Mouse (Mus musculus) heart, postnatal 10 days (tissue): ENCODE measurements at regions not wholly inside any gene's neighbourhood (a gene's known extent, or its start where the extent isn't known, plus 50 kb on each side); places are given as distances from the start of the nearest gene placed in this dataset.

Source experiments
- DNase-seq, 2 experiments: peaks; one replicate each; pipeline ENCODE4 v3.0.0; 2021
- intact Hi-C: fragments of 180-260 bp; cut with DNase I; formaldehyde crosslinking; loops from one replicate; pipeline ENCODE4 v1.15.1; 2025

DNA sequence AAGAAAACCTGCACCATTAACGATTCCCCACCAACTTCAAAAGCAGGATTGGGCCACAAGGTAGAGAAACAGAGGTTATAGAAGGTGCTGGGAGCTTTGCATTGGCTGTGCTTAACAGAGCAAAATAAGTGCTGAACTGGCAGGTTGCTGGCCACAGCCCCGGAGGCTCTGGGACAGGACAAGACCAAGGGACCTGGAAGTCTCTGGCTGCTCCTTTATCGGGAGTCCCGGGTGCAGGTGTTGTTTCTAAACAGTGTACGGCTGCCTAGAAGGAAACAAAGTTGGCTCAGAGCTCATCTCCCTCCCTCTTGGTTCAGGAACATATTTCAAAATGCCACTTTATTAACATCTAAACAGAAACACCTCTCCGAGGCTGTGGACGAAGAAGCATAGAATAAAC lies 2250.0 kb upstream of the Gm7489 start:
- intact Hi-C loops: no loop called here
- DNase-seq: no peak

GRCm38 (mm10) chr15:51635129-51635920 lies 2249.4 kb upstream of the Gm7489 start:
- no peak for DNase-seq
- intact Hi-C loops: no loop called here

DNA sequence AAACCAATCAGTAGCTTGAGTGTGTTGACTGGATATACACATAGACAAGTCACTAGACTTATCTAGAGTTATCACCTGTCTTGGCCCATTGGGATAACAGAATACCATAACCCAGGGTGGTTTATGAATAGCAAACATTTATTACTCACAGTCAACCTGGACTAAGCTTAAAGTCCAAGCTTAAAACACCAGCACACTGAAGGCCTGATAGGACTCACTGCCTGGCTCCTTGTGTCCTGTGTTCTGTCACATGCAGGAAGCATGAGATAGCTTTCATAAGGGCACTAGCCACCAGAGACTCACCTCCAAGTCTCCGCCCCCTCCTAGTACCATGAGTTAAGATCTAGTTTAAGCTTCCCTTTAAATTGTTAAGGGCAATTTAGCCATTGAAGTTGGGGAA lies 2247.1 kb upstream of the Gm7489 start:
- DNase-seq: no peak
- intact Hi-C loops: no loop called here

DNA sequence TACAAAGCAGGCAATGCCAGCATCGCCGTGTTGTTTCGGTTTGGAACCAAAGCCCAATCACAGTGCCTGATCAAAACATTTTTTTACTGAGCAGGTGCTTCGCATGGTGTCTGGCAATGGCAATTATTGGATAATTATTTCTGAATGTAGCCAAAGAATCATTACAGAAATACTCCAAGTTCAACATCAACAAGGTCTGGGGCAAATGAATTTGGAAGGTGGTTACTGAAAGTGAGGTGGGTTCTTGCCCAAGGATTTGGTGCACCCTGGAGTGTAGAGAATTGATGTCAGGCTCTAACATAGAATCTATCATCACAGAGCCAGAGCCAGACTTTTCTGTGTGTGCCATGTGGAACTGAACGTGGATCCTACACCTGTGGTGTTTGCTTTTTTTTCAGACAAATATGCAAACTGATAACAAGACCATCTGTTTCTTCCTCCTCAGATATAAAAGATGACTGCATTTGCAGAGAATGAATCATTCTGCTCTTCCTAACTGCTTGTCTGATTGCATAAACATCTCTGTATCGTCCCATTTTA lies 2240.9 kb upstream of the Gm7489 start:
- intact Hi-C loops: no loop called here
- DNase-seq: no peak

DNA sequence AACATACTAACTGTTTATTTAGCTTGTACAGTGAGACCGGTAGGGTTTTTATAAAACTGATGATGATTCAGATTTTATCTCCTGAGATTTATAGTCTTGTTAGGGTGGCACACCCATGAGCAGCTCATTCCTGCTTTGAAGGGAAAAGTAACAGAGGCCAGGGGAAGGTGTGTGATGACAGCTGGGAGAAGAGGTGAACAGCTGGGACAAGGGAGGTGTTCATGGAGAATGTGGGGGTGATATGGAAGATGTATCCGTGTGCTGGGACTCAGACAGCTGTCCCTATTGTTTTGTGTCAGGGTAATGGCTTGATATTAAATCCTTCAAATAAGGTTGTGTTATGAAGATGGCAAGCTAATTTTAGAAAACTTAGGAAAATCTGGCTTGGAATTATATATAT lies 2238.4 kb upstream of the Gm7489 start:
- no peak for DNase-seq
- intact Hi-C loops: no loop called here

GRCm38 (mm10) chr15:51652497-51652896 lies 2232.2 kb upstream of the Gm7489 start:
- intact Hi-C loops: no loop called here
- DNase-seq: no peak

DNA sequence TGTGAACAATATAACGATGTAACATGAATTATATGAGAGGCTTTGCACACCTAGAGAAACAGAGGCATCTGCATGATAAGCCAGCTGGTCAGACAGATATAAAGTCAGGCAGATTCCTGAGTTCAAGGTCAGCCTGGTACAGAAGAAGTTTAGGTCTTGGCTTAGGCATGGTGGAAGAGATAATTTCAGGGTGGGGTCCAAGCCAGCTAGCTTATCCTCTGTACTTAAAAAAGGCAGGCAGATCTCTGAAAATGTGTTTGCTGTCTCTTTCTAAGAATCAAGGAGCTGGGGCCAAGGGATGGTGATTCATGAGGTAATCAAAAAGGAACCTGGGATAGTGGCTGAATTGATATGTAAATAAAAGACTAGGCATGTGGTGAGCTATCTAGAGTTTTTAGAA lies 2227.1 kb upstream of the Gm7489 start:
- intact Hi-C loops: no loop called here
- no peak for DNase-seq

DNA sequence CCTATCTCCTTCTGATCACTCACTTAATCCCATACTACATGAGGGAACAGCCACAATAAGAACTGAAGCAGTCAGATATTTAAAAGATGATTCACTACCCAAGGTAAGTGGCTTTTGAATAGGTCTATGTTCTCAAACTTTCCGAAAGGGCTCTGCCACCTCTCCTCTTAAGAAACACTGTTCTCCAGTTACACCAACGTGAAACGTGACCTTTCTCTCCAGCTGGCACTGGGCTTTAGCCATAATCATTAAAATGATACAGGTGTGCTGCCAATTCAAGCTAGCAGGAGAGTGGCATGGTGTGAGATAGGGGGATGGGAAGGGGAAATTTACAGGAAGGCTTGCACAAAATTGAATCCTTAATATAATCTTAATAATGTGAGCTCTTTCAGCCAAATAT lies 2216.4 kb upstream of the Gm7489 start:
- no peak for DNase-seq
- intact Hi-C loops: no loop called here

GRCm38 (mm10) chr15:51671667-51672372 lies 2212.9 kb upstream of the Gm7489 start:
- no peak for DNase-seq
- intact Hi-C loops: no loop called here

- intact Hi-C loops: no loop called here
- no peak for DNase-seq
These were observed 2211.2 kb upstream of the Gm7489 start for GRCm38 (mm10) chr15:51673483-51673882.

GRCm38 (mm10) chr15:51675291-51675690 lies 2209.4 kb upstream of the Gm7489 start:
- intact Hi-C loops: no loop called here
- no peak for DNase-seq

GRCm38 (mm10) chr15:51676694-51677093 lies 2208.0 kb upstream of the Gm7489 start:
- intact Hi-C loops: no loop called here
- no peak for DNase-seq

GRCm38 (mm10) chr15:51677266-51677665 lies 2207.4 kb upstream of the Gm7489 start:
- DNase-seq: no peak
- intact Hi-C loops: no loop called here

DNA sequence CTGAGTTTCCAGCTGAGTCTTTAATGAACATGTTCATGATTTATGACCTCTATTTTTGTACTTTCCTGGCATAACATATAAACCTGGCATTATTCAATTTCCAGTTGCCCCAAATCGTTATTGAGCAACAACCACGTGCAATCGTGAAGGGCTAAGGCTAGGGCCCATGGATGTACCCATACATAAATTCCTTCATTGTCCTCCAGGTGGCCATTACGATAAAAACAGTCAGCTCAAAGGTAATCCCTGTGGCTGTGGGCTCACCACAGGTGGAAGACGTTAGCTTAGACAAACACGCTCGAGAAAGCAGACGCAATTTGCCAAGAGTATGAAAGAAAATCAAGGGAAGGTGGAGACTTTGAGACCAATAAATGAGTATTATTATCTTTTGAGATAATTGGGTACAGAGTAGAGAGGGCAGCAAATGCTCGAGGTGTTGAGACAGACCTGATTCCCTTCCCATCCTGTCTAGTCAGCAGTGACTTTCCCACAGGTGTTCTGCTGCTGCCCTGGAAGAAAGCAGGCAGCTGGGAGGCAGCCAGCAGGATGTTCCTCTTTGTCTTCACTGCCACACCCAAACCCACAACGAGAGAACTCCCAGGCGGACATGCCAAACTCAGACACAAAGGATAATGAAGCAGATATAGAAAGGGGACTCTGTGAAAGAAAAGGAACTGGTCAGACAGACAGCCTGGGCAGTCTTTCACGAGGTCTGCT lies 2205.4 kb upstream of the Gm7489 start:
- intact Hi-C loops: no loop called here
- DNase-seq: no peak

DNA sequence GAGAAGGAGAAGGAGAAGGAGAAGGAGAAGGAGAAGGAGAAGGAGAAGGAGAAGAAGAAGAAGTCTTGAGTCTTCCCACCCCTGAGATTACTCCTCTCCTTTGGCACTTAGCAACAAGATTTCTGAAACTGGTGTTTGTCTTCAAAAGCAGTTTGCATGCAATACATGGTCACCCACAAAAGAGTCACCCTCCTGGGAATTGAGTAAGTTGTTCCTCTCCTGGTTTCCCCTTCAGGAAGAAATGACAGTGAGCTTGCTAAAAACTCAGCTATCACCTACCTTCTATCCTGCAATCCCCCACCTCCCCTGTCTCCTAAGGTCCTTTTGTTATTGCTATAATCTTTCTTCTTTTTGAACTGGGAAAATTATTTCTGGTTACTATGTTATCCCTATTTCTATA lies 2204.2 kb upstream of the Gm7489 start:
- intact Hi-C loops: no loop called here
- DNase-seq: no peak

DNA sequence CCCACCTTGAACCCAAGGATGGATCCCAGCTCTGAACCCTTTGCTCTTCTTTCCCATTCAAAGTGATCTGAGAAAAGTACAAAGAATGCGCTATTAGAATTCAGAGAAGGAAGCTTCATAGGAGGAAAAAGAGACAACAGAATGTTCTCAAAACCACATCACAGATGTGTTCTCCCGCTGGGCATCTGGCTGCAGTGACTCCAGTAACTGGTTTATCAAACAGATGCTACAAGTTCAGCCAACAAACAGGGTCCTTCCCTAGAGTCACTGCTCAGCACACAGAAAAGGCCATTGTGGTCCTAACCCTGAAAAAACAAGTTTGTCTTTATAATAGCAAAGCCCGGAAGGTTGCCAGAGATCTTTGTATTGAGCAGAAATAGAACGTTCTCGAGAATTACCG lies 2203.5 kb upstream of the Gm7489 start:
- DNase-seq: no peak
- intact Hi-C loops: no loop called here

- intact Hi-C loops: no loop called here
- no peak for DNase-seq
These were observed 2202.4 kb upstream of the Gm7489 start for GRCm38 (mm10) chr15:51682331-51682730.

DNA sequence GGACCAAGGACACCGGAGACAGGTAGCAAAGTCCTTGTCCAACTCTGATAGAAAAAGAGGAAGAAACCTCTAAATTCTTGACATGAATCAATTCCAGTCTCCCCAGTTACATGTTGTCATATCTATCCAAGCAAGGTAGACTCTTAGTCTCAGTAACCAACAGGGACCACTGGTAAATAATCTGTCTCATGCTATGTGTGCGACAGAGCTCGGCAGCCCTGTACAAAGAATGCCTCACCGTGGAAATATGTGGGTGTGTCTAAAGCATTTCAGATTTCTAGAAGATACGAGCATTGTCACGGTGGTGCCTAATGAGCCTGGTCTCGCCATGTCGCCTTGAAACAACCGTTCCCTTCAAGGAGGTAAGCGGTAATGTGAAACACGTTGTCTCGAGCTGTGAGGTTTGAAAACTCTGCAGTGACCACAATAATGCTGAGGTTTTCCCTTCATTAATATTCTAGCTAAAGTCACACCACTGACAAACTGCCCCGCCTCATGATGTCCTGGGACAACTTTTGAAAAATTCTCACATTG lies 2197.6 kb upstream of the Gm7489 start:
- DNase-seq: no peak

GRCm38 (mm10) chr15:51689498-51689897 lies 2195.2 kb upstream of the Gm7489 start:
- DNase-seq: no peak
- intact Hi-C loops: no loop called here

More for the DNA sequence above, 2197.6 kb upstream of the Gm7489 start:
- intact Hi-C loops: no loop called here

DNA sequence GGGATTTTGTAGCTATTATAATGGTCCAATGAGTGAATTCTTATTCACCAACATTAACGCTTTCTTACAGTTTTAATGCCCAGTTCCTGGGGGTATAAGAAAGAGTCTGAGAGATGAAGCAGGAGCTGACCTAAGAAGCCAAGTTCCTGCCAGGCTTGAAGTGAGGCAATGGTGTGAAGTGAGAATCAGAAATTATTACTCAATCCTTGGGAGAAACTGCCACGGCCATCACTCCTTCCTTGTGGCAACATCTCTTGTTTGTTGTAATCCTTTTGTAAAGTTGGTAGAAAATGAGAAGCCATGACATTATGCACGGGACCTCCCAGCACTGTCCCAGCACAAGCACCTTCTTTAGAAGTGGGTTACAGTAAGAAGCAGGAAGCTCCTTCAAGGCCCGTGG lies 2192.0 kb upstream of the Gm7489 start:
- intact Hi-C loops: loop anchor here (10.0 kb wide), 1 partner anchor 472 kb away; no protein-coding TSS in a partner anchor

More for the DNA sequence above, 2192.0 kb upstream of the Gm7489 start:
- no peak for DNase-seq
